In the genomic region with DNA sequence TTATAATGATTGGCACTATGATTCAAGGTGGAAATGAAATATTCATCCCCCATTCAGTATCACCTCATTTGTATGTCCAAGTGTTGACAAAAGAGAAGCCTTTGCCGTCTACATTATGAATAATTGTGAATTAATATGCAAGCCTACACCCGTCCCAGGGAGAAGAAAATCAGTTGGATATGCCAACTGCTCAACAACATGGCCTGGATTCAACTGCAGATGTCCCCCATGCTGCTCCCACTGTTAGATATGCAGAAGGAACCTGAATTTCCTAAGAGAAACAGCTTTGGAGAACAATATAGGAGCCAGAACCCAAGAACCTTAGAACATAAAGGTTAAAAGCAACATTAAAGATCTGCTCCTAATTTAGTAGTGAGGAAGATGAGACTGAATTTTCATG, we compare ENCODE assay signal across 20 mouse cellular contexts.
DNase-seq lines count a peak whose midpoint lies in the region; ATAC-seq and TF ChIP-seq lines count a peak whose summit lies in the region.
"Had no signal": no experiment of that assay in that cellular context is flagged by ENCODE, and none has a peak within 500 bp of the region (broad histone marks: within the 10 kb centered on the region; RNA-seq: fewer than 3 reads in every experiment).

No protein-coding gene starts in this region.

- no peak for TF ChIP-seq CTCF in forebrain, postnatal 0 days (IDR thresholded peaks at IDR 0.05; ENCODE audit: low read depth)
- no peak for TF ChIP-seq CTCF in heart, adult 2 months (IDR thresholded peaks at IDR 0.05)

- 27% methylated on average over 2 of the region's 2 CpGs for WGBS in forebrain, postnatal 0 days
- WGBS in forebrain, embryonic 12.5 days = 75% methylated on average over 2 of the region's 2 CpGs
- WGBS in heart, adult 2 months = 69% methylated on average over 2 of the region's 2 CpGs

- no peak overlapping the region for H3K27ac ChIP-seq in forebrain, postnatal 0 days (ENCODE audit: low read depth, low read length)
- no peak overlapping the region for H3K27ac ChIP-seq in forebrain, embryonic 12.5 days
- H3K27ac ChIP-seq in heart, adult 2 months = no peak overlapping the region
- H3K27ac ChIP-seq: embryonic facial prominence, embryonic 15.5 days; hindbrain, embryonic 10.5 days; hindbrain, embryonic 15.5 days had no signal

- intact Hi-C loops in heart, adult 2 months (cut with DNase I) = no loop called here

- no peaks in the 10 kb centered on the region for H3K36me3 ChIP-seq in forebrain, postnatal 0 days (ENCODE audit: insufficient read depth)
- no peaks in the 10 kb centered on the region for H3K36me3 ChIP-seq in forebrain, embryonic 12.5 days (replicated peaks)
- no peaks in the 10 kb centered on the region for H3K36me3 ChIP-seq in heart, adult 2 months (ENCODE audit: control insufficient read depth, insufficient read depth, low read length)
- H3K36me3 ChIP-seq: embryonic facial prominence, embryonic 15.5 days; heart, embryonic 12.5 days; hindbrain, embryonic 10.5 days; hindbrain, embryonic 15.5 days had no signal

- TF ChIP-seq EP300 in heart, adult 2 months (IDR thresholded peaks at IDR 0.05; ENCODE audit: insufficient read depth, low read depth, low read length) = no peak

- no peak overlapping the region for H3K9ac ChIP-seq in forebrain, postnatal 0 days
- no peak overlapping the region for H3K9ac ChIP-seq in forebrain, embryonic 12.5 days
- no peak overlapping the region for H3K9ac ChIP-seq in heart, adult 2 months (ENCODE audit: low read depth, low read length)
- H3K9ac ChIP-seq: embryonic facial prominence, embryonic 15.5 days; heart, embryonic 12.5 days; hindbrain, embryonic 15.5 days had no signal

- peak; percentile 38 for DNase-seq in forebrain, postnatal 0 days
- DNase-seq in layer of hippocampus, adult 11-12 months (ENCODE audit: low spot score) = peak; percentile 11
- peak; percentile 11 for DNase-seq in layer of hippocampus, adult 9-10 months (ENCODE audit: low spot score)
- peak; percentile 4 to 15 for DNase-seq in layer of hippocampus, postnatal 36 days
- DNase-seq in spleen, postnatal 36 days (ENCODE audit: low spot score in 2 of 2) = no peak
- no peak for DNase-seq in heart, adult 2 months
- DNase-seq: adrenal gland, adult 8-10 months; adrenal gland, postnatal 36 days; cerebellum, adult 11-12 months; cerebellum, adult 9-10 months; embryo, embryonic 11 days; gastrocnemius, postnatal 14 days had no signal

- H3K27me3 ChIP-seq in forebrain, postnatal 0 days (ENCODE audit: insufficient read depth, low read length) = no peaks in the 10 kb centered on the region
- H3K27me3 ChIP-seq in forebrain, embryonic 12.5 days = no peaks in the 10 kb centered on the region
- no peaks in the 10 kb centered on the region for H3K27me3 ChIP-seq in heart, adult 2 months (ENCODE audit: control insufficient read depth, insufficient read depth, low read length)
- H3K27me3 ChIP-seq: embryonic facial prominence, embryonic 15.5 days; heart, embryonic 12.5 days; hindbrain, embryonic 15.5 days had no signal

- no peak overlapping the region for H3K4me3 ChIP-seq in forebrain, postnatal 0 days (ENCODE audit: low read depth, low read length)
- no peak overlapping the region for H3K4me3 ChIP-seq in forebrain, embryonic 12.5 days (replicated peaks)
- H3K4me3 ChIP-seq in heart, adult 2 months = no peak overlapping the region
- H3K4me3 ChIP-seq: embryonic facial prominence, embryonic 15.5 days; erythroblast, embryonic 14.5 days; heart, embryonic 12.5 days; hindbrain, embryonic 10.5 days; hindbrain, embryonic 15.5 days had no signal

- H3K4me1 ChIP-seq in forebrain, postnatal 0 days (ENCODE audit: insufficient read depth) = no peaks in the 10 kb centered on the region
- H3K4me1 ChIP-seq in forebrain, embryonic 12.5 days = no peaks in the 10 kb centered on the region
- no peaks in the 10 kb centered on the region for H3K4me1 ChIP-seq in heart, adult 2 months (ENCODE audit: control insufficient read depth, insufficient read depth, low read length)
- H3K4me1 ChIP-seq: embryonic facial prominence, embryonic 15.5 days; heart, embryonic 12.5 days; hindbrain, embryonic 10.5 days; hindbrain, embryonic 15.5 days had no signal

- H3K4me2 ChIP-seq in forebrain, postnatal 0 days (ENCODE audit: low read depth) = no peak overlapping the region
- H3K4me2 ChIP-seq in forebrain, embryonic 12.5 days = no peak overlapping the region
- H3K4me2 ChIP-seq: embryonic facial prominence, embryonic 15.5 days; heart, embryonic 12.5 days; hindbrain, embryonic 15.5 days had no signal

- no peaks in the 10 kb centered on the region for H3K79me2 ChIP-seq in heart, adult 2 months (replicated peaks; ENCODE audit: control insufficient read depth, insufficient read depth, low read length)

- no peaks in the 10 kb centered on the region for H3K9me3 ChIP-seq in forebrain, postnatal 0 days (ENCODE audit: low read length)
- no peaks in the 10 kb centered on the region for H3K9me3 ChIP-seq in forebrain, embryonic 12.5 days
- H3K9me3 ChIP-seq: embryonic facial prominence, embryonic 15.5 days; heart, embryonic 12.5 days; hindbrain, embryonic 10.5 days; hindbrain, embryonic 15.5 days had no signal

- no peak for ATAC-seq in forebrain, postnatal 0 days
- no peak for ATAC-seq in forebrain, embryonic 12.5 days (ENCODE audit: low FRiP score)
- ATAC-seq: inflammation-experienced regulatory T-cells, adult 6 months; intestine, postnatal 0 days had no signal

- no peak for TF ChIP-seq POLR2A in heart, adult 2 months (IDR thresholded peaks at IDR 0.05; ENCODE audit: insufficient read depth, low read depth, low read length)

Comparison
In these comparisons a context has a peak if more than half of its experiments do, and no peak if none do; other contexts are left out.
1. DNase-seq: peak in forebrain, postnatal 0 days (single experiment), layer of hippocampus, adult 11-12 months (single experiment), layer of hippocampus, adult 9-10 months (single experiment) and layer of hippocampus, postnatal 36 days (2 of 2); none in spleen, postnatal 36 days (0 of 2) and heart, adult 2 months (0 of 2).